Mouse (Mus musculus) bone marrow, adult 2 months (tissue): ENCODE results near the gene Gpr179.

Source experiments
- CTCF ChIP-seq: fragments of 200-500 bp; IDR thresholded peaks from 2 replicates; pipeline ENCODE4 v1.5.1; 2011; ENCODE audit warnings: low read length, control low read depth; ENCODE audit not compliant: control insufficient read depth, insufficient read depth
- POLR2A ChIP-seq: fragments of 200-500 bp; IDR thresholded peaks from 2 replicates; pipeline ENCODE4 v1.6.1; 2011; ENCODE audit warnings: low read depth, mild to moderate bottlenecking, control low read depth, low read length, borderline replicate concordance; ENCODE audit not compliant: control insufficient read depth

GRCm38 (mm10) chr11:97338977-97339315 is 12.9 kb downstream of the Gpr179 start:
- TF ChIP-seq CTCF (no peak), POLR2A (no peak)
